Mouse (Mus musculus): Measurements from ENCODE around the gene Ms4a4b. TPM values are rescaled to one million over a fixed set of nuclear protein-coding genes. Genes with fewer than 3 reads are reported as not detected.
"Not testable (repeated sequence)": the region's sequence is repeated elsewhere in the genome, so short reads cannot be mapped to it uniquely, and the experiment has no call there.

Gene Ms4a4b
- total RNA-seq (2021), result not detected
- long read RNA-seq, experiment 1, result 0 reads
- long read RNA-seq, experiment 2, partial matches to known transcripts, result 0 of 1 reads
- long read RNA-seq, experiment 2, other reads (novel, unspliced or antisense), result 1 of 1 reads

DNA sequence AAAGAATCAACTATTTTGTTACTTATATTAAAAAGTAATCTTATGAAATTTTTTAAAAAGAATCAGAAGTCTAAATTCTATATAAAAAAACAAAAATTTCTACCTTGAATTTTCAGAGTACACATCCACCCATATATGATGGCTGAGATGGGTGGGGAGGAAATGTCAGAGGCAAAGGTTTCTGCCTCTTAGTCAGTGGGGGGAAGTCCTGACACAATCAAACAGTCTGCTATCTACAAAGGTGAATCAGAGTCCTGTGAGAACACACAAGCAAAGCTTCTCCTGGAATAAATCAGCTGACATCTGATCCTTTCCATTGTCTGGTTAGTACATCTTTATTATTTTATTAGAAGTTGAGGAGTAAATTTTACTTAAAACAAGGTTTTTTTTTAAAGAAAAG lies at the start of gene Ms4a4b:
Ms4a4b (plus strand) TSS at position 216 of the 400 bp plus-strand sequence.
- no peak for DNase-seq (ENCODE audit: low spot score)

GRCm38 (mm10) chr19:11395769-11396168 lies 47.6 kb upstream of the Ms4a4b start:
- DNase-seq (ENCODE audit: low spot score), result no peak

GRCm38 (mm10) chr19:11404527-11404926 lies 38.8 kb upstream of the Ms4a4b start, which contains the start of gene Ms4a4c:
Gene Ms4a4c, plus strand, starts transcription at chr19:11404770.
- no peak for DNase-seq (ENCODE audit: low spot score)

DNA sequence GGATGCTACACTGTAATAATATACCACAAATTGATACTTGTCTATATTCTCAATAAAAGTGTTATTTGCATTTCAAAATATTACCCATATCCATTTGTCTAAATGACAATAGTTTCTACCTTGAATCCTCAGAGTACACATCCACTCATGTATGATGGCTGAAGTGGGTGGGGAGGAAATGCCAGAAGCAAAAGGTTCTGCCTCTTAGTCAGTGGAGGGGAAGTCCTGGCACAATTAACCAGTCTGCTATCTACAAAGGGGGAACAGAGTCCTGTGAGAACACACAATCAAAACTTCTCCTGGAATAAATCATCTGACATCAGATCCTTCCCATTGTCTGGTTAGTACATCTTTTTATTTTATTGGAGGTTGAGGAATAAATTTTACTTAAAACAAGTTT lies 35.9 kb upstream of the Ms4a4b start:
- DNase-seq (ENCODE audit: low spot score), result no peak

- DNase-seq (ENCODE audit: low spot score), result no peak
Observed at GRCm38 (mm10) chr19:11408591-11408990, 34.8 kb upstream of the Ms4a4b start.

DNA sequence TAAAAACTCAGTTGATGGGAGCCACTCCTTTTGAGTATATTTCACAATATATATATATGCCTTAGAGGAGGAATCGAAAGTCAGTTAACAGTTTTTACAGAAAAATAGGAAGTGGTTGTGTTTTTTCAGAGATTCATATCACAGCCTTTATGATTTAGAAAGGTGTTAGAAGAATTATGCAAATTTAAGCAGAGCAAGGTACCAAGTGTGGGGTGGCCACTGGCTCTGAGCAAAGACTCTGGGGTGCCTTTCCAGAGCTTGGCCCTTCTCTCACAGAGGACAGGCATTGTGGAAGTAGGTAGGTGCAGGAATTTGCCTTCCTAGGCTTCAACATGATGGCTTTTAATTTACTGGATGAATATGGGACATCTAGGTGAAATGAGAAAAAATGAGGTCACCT lies 31.7 kb upstream of the Ms4a4b start:
- DNase-seq (ENCODE audit: low spot score), result no peak

DNA sequence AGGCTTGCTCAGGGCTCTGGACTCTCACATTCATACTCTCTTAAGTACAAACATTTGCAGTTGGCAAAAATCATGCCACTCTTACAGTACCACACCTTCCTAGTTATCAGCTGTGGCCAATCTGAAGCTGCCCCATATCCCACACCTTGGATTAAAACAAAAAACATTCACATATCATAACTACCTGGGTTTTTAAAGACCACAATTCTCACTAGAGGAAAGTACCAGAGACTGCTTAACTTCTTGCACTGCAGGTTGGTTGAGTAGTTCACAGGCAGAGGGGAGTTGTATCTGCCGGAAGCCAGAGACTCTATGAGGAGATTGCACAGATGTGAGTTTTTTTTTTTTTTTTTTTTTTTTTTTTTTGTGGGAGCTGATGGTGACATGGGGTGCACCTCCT lies 29.3 kb upstream of the Ms4a4b start:
- DNase-seq (ENCODE audit: low spot score), result no peak

GRCm38 (mm10) chr19:11415581-11415980 lies 27.8 kb upstream of the Ms4a4b start:
- no peak for DNase-seq (ENCODE audit: low spot score)

- DNase-seq (ENCODE audit: low spot score), result not testable (repeated sequence)
Observed at GRCm38 (mm10) chr19:11418865-11419264, 24.5 kb upstream of the Ms4a4b start.

GRCm38 (mm10) chr19:11431209-11431608 lies 12.1 kb upstream of the Ms4a4b start:
- DNase-seq (ENCODE audit: low spot score), result not testable (repeated sequence)

- DNase-seq (ENCODE audit: low spot score), result no peak
Observed at GRCm38 (mm10) chr19:11435058-11435834, 8.1 kb upstream of the Ms4a4b start.

- no peak for DNase-seq (ENCODE audit: low spot score)
Observed at GRCm38 (mm10) chr19:11443964-11444363, 611 bp downstream of the Ms4a4b start.

DNA sequence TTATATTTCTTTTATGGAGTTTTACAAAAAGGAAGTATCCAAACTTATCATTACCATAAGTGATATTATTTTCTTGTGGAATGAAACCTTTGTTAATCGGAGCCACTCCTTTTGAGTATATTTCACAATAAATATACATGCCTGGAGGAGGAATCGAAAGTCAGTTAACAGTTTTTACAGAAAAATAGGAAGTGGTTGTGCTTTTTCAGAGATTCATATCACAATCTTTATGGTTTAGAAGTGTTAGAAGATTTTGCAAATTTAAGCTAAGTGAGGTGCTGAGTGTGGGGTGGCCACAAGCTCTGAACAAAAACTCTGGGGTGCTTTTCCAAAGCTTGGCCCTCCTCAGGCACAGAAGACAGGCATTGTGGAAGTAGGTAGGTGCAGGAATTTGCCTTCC lies 3.9 kb downstream of the Ms4a4b start:
- DNase-seq (ENCODE audit: low spot score), result no peak

DNA sequence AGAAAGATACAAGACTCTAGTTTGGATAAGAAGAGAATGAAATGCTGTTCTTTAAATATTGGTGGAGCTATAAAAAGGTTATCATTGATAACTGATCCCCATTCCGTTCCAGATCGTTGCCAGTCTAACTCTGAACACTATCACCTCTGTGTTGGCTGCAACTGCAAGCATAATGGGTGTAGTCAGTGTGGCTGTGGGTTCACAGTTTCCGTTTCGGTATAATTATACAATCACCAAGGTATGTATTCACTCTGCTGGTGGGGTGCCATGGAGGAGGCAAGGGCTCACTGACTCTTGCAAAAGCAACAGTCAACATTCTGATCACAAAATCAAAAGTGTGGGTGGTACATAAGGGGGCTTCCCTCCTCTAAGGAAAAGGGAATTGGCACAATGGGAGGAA lies 15.7 kb downstream of the Ms4a4b start:
- not testable (repeated sequence) for DNase-seq (ENCODE audit: low spot score)

DNA sequence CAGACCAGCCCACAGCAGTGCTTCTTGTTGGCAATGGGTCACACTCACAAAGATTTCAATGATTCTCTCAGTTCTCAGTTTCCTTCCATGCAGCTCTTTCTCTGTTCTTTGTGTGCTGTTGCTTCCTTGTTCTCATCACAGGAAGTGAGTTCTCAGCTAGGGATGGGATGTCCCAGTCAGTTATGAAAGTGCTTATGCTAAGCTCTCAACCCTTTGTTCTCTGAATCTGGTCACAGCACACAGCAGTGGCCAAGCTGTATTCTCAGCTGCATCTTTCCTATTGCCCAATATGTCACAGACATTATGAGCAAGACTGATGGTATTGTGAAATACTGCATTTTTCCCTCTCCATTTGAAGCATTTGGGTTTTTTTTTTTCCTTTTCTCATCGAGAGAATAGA lies 21.4 kb downstream of the Ms4a4b start:
- DNase-seq (ENCODE audit: low spot score), result not testable (repeated sequence)

DNA sequence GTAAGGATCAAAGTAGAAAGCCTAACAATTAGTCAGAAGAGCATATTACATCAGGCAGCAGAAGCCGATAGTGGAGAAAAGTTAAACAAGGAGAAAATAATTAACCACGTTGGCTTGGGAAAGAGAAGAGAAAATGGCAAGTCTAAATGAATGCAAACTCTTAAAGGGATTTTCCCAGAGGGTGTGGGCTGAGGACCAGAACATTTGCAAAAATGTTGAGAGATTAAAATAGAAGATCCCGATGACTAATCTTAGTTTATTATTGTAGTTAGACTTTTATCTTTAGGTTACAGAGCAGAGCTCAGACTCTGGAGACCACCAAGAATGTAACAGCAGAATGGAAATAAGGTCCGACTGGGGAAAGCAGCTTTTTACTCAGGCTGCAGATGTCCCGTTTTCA lies 23.1 kb downstream of the Ms4a4b start:
- no peak for DNase-seq (ENCODE audit: low spot score)

GRCm38 (mm10) chr19:11468361-11468760 lies 25.0 kb downstream of the Ms4a4b start:
- peak; percentile 5 for DNase-seq (ENCODE audit: low spot score)

DNA sequence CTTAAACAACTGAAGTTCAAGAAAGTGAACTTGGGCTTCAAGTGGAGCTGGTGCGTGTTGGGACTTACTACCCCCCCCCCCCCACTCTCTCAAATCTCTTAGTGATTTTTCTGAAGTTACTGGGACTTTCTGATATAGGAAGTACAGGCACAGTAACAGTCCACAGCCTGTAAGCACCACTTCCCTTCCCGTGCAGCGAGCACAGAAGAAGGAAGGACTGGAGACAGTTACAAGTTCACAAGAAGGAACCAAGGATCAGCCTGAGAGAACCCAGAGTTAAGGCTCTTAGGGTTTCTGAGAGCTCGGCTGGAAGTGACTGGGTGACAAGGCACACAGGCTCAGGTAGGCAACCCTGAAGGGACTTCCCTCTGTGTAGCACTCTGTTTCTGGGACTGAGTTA lies 25.9 kb downstream of the Ms4a4b start, which contains the start of gene Ms4a6c:
Ms4a6c (plus strand) TSS at position 152 of the 400 bp plus-strand sequence.
- DNase-seq (ENCODE audit: low spot score), result not testable (repeated sequence)

- DNase-seq (ENCODE audit: low spot score), result no peak
Observed at GRCm38 (mm10) chr19:11479714-11480113, 36.4 kb downstream of the Ms4a4b start.

GRCm38 (mm10) chr19:11482684-11483083 lies 39.3 kb downstream of the Ms4a4b start:
- DNase-seq (ENCODE audit: low spot score), result no peak

GRCm38 (mm10) chr19:11483941-11484340 lies 40.6 kb downstream of the Ms4a4b start:
- DNase-seq (ENCODE audit: low spot score), result no peak

DNA sequence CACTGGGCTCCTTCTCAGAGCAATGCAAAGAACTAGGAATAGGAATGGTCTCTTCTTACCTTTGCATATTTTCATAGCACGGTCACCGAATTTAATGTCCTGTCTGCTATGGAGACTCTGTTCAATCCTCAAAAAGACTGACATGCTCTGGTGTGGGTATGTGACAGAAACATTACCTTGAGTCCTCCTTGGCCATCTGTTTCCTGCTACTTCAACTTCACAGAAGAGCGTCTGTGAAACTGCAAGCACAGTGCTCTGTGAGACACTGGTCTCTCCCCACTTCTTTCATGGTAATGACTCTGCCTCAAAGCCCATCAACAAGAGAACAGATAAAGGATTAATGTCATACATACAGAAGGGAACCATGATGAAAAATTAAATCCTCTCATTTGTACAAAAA lies 41.0 kb downstream of the Ms4a4b start:
- DNase-seq (ENCODE audit: low spot score), result no peak

GRCm38 (mm10) chr19:11485266-11485665 lies 41.9 kb downstream of the Ms4a4b start:
- no peak for DNase-seq (ENCODE audit: low spot score)

Data from gastrocnemius, adult 18-20 months (tissue).